Mouse (Mus musculus): Measurements from ENCODE around the gene Tbc1d10c.
A peak's percentile ranks its signal among the peaks of the same experiment; 100 is the strongest.
"Not testable (repeated sequence)": the region's sequence is repeated elsewhere in the genome, so short reads cannot be mapped to it uniquely, and the experiment has no call there.

Gene Tbc1d10c

DNA sequence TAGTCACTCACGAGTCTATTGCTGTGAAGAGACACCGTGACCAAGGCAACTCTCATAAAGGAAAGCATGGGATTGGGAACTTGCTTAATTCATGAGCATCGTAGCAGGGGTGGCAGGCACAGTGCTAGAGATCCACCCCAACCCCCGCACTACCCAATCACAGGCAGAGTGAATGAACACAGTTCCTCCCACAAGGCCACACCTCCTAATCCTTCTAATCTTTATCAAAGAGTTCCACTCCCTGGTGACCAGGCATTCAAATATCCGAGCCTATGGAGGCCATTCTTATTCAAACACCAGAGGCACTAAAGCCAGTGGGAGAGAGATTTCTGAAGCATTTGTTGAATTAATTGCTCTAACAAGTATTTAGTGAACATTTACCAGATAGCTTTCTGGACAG, 45.1 kb downstream of the Tbc1d10c start:
- no peak for DNase-seq (ENCODE audit: low spot score in 2 of 2)

DNA sequence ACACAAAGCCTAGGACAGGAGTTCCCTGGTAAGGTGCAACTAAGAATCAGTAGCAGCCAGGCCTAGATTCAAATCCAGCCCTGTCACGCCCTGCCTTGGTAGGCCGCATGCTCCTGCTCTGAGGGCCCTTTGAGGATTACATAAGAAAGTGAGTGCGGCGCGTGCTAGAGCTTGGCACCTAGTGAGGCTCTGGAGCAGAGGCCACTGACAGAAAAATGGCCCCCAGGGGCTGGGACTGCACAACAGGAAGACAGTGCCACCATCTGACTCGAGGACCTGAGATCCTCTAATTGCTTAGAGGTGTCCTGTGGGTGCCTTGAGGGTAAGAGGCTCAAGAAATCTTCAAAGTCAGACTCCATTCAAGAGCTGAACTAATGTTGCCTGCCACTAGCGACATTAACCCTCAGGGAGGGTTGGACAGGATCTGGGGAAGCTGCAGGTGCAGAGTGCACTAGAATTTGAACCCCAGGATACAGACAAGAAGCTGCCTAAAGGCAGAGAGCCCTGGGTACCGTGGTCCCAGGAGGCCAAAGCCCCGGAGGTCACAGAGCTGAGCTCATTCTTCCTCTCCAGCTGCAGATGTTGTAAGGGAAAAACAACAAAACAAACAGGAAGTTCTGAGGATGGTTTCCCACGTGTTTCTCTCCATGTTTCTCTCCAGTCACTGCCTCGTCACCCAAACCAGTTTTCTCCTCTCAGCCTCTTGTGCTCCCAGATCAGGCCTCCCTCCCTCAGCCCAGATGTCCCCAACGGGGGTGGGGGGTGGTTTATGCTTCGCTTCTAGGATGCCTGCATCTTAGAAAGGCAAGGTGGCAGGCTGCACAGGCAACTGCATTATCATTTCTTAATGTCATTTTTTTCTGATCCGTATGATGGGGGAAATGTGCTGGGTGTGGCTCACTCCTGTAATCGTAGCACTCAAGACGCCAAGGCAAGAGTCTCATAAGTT, 46.3 kb downstream of the Tbc1d10c start:
- peak in 1 of 2 experiments; percentile 48 for DNase-seq (ENCODE audit: low spot score in 2 of 2)

DNA sequence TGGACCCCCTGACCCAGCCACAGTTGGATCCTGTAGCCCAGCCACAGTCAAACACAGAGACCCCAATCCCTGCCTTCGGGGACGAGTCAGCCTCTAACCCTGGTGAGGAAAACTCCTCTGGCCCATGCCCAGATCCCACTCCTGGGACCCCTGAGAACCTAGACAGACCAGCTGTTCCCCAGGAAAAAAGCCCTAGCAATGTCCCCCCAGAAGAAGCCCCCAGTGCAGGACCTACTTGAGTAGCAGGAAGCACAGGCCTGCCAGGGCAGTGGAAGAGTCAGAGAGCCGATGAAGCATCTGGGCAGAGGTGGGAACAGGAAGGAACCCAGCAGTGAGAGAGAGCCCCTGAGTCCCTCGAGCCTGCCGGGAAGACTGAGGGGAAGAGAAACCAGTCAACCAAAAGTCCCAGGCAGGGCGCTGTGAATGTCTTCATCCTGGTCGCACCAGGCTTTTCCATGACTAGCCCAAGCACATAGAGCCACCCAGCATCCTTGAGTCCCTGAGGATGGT, 47.3 kb downstream of the Tbc1d10c start, which contains the start of gene Cabp4:
Gene Cabp4, minus strand, starts transcription at position 275 of the 510 bp plus-strand sequence.
- no peak for DNase-seq (ENCODE audit: low spot score in 2 of 2)

DNA sequence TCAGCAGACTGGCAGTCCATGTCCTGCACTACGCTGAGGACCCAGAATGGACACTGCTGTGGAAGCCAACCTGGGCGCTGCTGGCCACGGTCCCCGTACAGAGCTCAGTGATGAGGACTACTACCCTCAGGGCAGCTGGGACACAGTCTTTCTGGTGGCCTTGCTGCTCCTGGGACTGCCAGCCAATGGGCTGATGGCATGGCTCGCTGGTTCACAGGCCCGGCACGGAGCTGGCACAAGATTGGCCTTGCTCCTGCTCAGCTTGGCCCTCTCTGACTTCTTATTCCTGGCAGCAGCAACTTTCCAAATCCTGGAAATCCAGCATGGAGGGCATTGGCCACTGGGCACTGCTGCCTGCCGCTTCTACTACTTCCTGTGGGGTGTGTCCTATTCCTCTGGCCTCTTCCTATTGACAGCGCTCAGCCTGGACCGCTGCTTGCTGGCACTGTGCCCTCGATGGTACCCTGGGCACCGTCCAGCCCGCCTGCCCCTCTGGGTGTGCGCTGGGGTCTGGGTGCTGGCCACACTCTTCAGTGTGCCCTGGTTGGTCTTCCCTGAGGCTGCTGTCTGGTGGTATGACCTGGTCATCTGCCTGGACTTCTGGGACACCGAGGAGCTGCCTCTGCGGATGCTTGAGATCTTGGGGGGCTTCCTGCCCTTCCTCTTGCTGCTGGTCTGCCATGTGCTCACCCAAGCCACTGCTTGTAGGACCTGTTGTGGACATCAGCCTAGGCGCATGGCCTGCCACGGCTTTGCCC, 48.5 kb downstream of the Tbc1d10c start:
- no peak for DNase-seq (ENCODE audit: low spot score in 2 of 2)

DNA sequence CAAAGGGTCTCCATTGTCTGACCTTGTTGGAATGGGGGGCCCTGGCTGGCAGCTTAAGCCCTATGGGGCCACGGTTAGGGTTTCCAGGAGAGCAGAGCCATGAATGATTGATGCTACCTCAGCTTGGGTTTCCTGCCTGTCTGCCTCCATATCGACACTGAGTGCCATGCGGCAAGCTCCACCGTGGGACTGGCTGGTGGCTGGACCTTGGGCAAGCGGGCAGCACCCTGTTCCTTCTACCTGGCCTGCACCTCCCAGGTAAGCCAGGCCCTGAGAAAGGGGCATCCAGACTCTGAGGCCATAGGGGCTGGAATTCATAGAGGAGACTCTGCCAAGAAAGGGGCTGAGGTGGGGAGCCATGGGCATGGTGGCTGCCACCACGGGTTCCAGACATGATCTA, 50.9 kb downstream of the Tbc1d10c start:
- DNase-seq (ENCODE audit: low spot score in 2 of 2) = no peak

DNA sequence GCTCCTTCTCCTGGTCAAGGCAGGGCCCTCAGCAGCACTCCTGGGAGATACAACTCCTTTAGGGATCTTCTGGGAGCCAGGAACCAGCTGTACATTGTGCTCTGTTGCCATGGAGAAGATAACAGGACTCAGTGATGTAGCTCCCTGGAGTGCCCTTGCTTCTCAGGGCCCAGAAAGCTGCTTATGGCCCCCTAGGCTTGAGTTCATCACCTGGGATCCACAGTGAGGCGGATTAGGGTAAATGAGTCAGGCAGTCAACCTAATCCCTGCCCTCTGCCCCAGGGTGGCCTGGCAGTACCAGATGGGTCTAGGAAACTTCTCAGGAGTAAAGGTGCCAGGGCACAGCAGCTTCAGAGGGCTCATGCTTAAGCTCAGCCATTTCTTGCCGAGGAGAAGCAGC, 51.6 kb downstream of the Tbc1d10c start, which contains the start of gene Gpr152:
Gene Gpr152, plus strand, starts transcription at position 342 of the 400 bp plus-strand sequence.
- DNase-seq (ENCODE audit: low spot score in 2 of 2) = no peak

DNA sequence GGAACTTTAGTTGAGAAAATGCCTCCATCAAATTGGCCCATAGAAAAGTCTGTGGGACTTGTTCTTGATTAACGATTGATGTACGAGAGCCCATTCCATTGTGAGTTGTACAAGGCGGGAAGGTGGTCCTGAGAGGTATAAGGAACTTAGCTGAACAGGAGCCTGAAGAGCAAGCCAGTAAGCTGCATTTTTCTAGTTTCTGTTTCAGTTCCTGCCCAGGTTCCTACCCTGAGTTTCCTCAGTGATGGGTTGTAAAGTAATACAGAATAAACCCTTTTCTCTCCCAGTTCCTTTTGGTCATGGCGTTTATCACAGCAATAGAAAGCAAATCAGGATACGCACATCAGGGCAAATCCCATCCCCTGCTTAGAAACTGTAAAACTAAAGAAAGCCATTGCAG, 53.2 kb downstream of the Tbc1d10c start:
- DNase-seq (ENCODE audit: low spot score in 2 of 2) = no peak

DNA sequence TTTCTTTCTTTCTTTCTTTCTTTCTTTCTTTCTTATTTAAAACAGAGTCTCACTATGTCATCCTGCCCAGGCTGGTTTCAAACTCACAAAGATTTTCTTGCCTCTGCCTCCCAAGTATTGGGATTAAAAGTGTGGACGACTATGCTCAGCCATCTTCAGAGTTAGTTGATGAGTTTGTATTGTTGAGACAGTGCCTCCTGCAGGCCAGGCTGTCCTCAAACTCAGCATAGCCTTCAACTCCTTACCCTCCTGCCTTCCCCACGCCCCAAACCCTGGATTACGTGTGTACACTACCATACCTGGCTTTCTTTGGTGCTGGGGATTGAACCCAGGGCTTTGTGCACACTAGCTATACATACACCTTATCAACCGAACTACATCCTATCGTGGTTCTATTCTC, 54.6 kb downstream of the Tbc1d10c start:
- no peak for DNase-seq (ENCODE audit: low spot score in 2 of 2)

DNA sequence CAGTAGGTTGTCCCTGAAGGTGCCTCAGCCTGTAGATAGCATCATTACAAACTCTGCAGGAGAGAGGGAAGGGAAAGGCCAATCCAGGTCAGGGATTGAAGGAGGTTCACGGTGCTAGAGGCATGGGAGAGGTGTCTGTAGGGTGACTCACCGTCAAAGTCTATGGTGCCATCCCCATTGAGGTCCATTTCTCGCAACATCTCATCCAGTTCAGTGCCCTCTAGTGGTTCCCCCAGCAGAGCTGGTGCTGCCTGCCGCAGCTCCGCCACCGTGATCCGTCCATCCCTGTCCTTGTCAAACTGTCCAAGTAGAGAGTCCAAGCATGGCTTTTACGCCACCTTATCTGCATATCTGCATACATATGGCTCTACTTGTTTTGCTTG, 55.1 kb downstream of the Tbc1d10c start:
- not testable (repeated sequence) for DNase-seq (ENCODE audit: low spot score in 2 of 2)

DNA sequence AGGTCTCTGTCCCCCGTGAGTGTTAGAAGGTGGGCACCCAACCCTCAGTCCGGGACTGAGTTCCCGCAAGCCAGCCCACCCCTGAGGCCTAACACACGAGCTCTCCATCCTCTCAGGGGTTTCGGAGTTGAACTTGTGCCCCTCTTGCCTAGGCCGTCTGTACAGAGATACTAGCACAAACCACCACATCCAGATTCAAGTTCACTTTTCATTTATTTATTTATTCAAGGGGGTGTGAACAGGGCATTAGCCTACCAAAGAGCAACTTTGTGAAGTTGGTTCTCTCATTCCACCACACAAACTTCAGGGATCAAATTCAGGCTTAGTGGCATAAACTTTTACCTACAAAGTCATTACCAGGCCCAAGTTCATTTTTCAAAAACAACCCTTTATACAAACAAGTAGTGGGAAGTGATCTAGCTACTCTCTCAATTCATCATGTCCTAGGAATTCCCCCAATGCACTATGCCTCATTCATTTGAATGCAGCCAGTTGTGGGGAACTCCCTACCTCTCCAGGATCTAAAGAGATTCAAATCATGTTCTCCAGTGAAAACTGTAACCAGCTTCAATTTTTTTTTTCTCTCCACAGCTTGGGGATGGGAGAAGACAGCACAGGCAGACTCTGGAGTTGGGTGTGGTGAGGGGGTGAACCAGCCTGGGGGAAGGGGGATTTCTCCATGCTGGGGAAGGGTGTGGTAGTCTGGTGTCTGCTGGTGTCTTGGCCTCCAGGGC, 55.7 kb downstream of the Tbc1d10c start:
- DNase-seq (ENCODE audit: low spot score in 2 of 2) = not testable (repeated sequence)

DNA sequence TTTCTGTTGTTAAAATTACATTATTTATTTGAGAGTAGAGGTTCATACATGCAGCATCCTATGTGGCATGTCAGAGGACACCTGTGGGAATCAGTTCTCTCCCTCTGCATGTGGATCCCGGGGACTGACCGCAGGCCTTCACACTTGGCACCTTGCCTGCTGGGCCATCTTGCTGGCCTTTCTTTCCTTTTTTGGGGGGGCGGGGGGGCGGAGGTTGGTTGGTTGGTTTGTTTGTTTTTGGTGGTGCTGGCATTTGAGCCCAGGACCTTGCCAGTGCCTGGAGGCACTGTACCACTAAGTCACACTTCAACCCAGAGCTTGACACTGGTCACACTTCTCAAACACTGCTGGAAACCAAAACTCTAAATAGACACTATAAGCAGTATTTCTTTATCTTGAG, 56.7 kb downstream of the Tbc1d10c start:
- DNase-seq (ENCODE audit: low spot score in 2 of 2) = no peak
